In the genomic region with DNA sequence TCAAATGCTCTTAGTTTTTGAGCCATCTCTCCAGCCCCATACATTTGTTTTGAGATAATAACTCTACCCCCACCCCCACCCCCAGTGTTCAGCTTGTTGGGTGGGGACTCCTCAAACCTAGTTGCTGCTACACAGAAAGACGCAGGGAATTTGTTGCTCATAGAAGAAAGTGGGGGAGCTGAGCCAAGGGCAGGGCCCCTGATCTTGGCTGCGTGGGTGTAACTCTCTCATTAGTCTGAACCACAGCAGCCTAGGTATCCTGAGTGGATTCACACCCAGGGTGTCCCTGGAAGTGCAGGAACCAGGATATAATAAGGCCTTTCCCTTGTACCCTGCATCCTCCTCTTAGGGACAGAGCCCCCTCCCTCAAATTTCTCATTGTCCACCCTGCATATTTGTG, we compare ENCODE assay signal across 18 mouse cellular contexts.
"Had no signal": no experiment of that assay in that cellular context is flagged by ENCODE, and none has a peak within 500 bp of the region (broad histone marks: within the 10 kb centered on the region; RNA-seq: fewer than 3 reads in every experiment).

No protein-coding gene starts in this region.

- H3K4me3 ChIP-seq: lung, embryonic 15.5 days; megakaryocyte, embryonic 14.5 days; midbrain, embryonic 13.5 days; midbrain, embryonic 15.5 days; neural tube, embryonic 12.5 days; stomach, embryonic 15.5 days had no signal

- H3K27me3 ChIP-seq: lung, embryonic 15.5 days; midbrain, embryonic 13.5 days; midbrain, embryonic 15.5 days; neural tube, embryonic 12.5 days; stomach, embryonic 15.5 days had no signal

- H3K27ac ChIP-seq: lung, embryonic 15.5 days; macrophage; midbrain, embryonic 13.5 days; midbrain, embryonic 15.5 days; neural tube, embryonic 12.5 days; stomach, embryonic 15.5 days; stomach, postnatal 0 days had no signal

- H3K9ac ChIP-seq: liver, postnatal 0 days; lung, embryonic 15.5 days; midbrain, embryonic 13.5 days; midbrain, embryonic 15.5 days; neural tube, embryonic 12.5 days; stomach, embryonic 15.5 days had no signal

- H3K4me1 ChIP-seq: lung, embryonic 15.5 days; midbrain, embryonic 13.5 days; midbrain, embryonic 15.5 days; neural tube, embryonic 12.5 days; stomach, embryonic 15.5 days had no signal

- H3K9me3 ChIP-seq: lung, embryonic 15.5 days; megakaryocyte, embryonic 14.5 days; midbrain, embryonic 13.5 days; midbrain, embryonic 15.5 days; neural tube, embryonic 12.5 days; stomach, embryonic 15.5 days had no signal

- H3K4me2 ChIP-seq: lung, embryonic 15.5 days; midbrain, embryonic 11.5 days; midbrain, embryonic 13.5 days; midbrain, embryonic 15.5 days; neural tube, embryonic 12.5 days; stomach, embryonic 15.5 days had no signal

- DNase-seq: liver, postnatal 0 days; lung, adult 2 months; lung, postnatal 14 days; lung, postnatal 36 days; right cerebral cortex, postnatal 14 days; thymus, adult 2 months; thymus, postnatal 25 days; thymus, postnatal 4 days had no signal

- ATAC-seq: lung, postnatal 0 days; midbrain, embryonic 13.5 days; midbrain, embryonic 15.5 days had no signal

- H3K36me3 ChIP-seq: lung, embryonic 15.5 days; midbrain, embryonic 13.5 days; midbrain, embryonic 15.5 days; neural tube, embryonic 12.5 days; stomach, embryonic 15.5 days had no signal
